Mouse (Mus musculus) fat pad, adult 2 months (tissue): ENCODE measurements around the gene Ppfibp1.
"Not testable (repeated sequence)": the region's sequence is repeated elsewhere in the genome, so short reads cannot be mapped to it uniquely, and the experiment has no call there.

Source experiments
- DNase-seq: peaks from one replicate; pipeline ENCODE4 v3.0.0-alpha.2; 2011; ENCODE audit warnings: low read depth, low spot score; ENCODE audit errors: extremely low read depth

Ppfibp1 gene

DNA sequence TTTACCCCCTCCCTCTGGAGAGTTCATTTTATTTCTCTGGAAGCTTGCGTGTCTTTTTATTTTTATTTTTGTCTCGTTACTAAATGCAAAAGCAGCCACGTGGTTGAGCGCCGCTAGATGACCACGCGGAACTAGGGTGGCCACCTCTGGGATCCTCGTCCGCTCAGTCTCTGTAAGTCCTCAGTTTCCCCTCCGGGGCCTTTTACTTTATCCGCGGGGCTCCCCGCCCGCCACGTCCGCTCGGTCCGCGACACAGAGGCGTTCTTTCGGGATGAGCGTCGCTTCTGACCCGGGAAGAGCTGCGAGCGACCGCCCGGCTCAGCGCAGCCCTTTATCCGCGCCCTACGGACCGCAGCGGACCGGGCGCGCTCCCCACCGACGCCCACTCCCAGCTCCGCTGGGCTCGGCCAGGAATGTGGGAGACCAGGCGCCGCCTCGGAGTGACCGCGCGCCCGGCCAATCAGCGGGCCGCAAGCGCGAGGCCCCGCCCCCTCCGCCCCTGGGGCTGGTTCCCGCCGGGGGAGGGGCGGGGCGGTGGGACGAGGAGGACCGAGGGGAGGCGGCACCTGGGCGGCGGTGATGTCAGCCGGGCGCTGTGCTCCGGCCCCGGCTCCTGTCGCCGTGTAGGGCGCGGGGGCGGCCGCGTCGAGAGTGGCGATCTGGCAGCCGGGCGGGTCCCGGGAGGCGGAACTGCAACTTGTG is at the start of gene Ppfibp1:
Gene Ppfibp1, plus strand, starts transcription at position 530 of the 702 bp plus-strand sequence.
- DNase-seq = no peak

DNA sequence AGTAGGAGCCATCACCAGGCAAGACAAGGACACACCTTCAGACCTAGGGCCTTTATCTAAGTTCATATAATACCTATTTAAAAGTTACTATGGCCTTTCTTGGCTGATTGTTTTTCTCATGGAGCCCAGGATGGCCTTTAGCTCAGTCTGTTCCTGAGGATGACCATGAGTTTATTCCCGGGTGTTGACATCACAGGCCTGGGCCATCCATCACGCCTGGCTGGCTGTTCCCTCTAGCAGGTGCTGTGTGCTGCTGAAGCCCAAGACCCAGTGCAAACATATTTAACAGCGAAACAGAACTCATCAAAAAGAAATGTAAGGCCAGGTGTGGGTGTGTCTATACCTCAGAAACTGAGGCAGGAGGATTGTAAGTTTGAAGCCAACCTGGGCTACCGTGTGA is 49.4 kb upstream of the Ppfibp1 start:
- DNase-seq = no peak

DNA sequence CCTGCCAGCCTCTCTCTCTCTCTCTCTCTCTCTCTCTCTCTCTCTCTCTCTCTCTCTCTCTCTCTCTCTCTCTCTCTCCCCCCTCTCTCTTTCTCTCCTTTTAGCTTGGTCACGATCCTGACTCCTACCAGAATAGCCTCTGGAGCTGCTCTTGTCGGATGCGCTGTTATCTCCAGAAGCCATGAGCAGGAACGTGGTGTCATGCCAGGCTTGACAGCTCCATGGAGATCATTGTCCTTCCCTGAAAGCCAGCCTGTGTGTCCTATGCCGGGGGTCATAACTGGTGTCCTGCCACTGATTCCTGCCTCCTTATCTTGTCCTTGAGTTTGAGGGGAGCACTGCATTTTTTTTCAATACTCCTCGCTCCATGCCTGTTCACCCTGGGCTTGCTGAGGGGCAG is 43.4 kb upstream of the Ppfibp1 start:
- DNase-seq = no peak

DNA sequence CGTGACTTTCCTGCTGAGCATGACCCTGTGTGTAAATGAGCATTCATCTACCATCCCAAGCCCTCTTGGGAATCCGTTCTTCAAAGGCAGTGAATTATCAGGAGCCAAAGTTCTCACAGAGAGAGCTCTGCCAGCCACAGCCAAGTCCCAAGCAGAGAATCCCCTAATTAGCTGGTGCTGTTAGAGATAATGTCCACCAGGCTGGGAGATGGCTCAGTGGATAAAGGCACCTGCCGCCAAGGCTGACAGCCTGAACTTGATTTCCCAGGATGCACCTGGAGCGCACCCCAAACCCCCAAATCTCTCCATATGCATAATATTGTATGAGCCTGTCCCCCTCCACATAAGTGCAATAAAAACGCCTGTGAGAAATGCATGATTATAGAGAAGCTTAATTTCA is 42.9 kb upstream of the Ppfibp1 start:
- DNase-seq = no peak

DNA sequence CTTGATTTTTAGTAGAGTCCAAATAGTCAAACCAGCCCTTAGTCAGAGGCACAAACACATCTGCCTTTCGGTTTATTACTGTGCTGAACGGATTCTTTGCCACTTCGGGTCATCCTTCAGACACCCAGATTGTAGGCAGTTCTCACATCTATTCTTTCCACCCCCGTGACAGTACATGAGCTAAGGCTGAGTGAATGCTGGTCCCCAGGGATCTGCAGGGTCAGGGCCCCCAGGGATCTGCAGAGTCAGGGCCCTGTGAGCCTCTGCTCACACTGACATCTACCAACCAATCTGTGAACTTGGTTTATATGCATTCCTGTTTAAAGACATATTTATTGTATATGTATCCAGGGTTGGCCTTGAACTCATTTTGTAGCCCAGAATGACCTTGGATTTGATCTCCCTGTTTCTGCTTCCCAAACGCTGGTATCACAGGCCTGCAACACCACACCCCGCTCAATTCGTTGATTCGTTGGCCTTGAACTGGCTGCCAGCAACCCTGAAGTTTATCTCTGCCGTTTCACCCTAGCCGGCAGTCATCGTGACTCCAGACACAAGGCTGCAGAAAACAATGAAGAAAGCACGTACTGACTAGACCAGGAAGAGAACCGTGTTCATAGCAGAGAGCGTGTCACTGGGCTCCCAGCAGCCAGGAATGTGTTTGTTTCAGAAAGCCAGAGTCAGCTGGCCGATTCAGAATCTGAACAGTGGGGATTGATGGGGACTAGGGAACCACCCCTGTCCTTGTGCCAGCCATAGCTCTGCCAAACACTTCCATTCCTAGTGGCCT is 42.1 kb upstream of the Ppfibp1 start:
- no peak for DNase-seq

DNA sequence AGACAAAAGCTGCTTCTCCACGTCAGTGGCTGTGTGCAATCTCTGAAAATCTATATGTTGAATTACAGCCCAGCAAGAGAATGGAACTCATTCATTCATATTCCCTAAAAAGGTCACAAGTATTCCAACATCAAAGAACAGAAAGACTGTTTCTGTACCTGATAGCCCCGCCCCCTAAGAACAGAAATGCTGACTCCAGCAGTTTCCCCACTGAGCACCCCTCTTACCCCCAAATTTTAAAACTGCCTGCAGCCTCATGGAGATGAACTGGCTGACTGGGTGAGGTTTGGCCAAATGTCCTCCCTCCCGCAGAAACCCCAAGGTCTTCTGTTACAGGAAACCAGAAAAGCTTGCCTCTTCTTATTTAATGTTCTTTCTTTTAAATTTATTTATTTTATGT is 40.9 kb upstream of the Ppfibp1 start:
- no peak for DNase-seq

DNA sequence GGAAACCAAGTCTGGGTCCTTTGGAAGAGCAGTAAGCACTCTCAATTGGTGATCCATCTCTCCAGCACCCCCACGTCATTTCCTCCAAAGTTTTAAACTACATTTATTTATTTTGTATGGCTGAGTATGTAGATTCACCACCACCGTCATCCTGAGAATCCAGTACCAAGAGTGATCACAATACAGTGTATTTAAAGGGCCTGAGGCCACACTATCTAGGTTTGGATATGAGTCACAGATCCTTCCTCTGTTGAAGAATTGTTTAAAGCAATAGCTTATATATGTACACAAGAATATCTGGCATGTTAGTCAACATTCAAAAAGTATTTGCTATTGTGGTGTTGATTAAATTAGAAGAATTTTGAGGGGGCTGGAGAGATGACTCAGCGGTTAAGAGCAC is 40.0 kb upstream of the Ppfibp1 start:
- DNase-seq = no peak

DNA sequence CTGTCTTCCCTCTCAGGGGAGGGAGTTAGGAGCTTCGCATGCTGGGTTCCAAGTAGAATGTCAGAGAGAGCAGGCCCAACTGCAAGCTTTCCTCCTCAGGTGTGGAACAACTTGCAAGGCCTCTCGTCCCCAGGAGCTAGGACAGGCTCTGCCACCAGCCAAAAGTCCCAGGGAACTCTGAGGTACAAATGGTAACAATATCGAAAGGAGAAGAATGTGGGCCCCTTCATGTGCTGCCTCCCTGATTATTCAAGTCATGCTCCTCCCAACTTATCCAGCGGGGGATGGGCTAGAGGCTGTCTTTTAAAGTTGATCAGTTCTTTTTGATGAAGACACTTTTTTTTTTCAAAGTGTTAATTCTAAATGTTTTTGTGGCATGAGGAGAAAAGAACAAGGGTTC is 38.2 kb upstream of the Ppfibp1 start, which contains the start of gene Smco2:
Gene Smco2, plus strand, starts transcription at position 55 of the 400 bp plus-strand sequence.
- DNase-seq = no peak

DNA sequence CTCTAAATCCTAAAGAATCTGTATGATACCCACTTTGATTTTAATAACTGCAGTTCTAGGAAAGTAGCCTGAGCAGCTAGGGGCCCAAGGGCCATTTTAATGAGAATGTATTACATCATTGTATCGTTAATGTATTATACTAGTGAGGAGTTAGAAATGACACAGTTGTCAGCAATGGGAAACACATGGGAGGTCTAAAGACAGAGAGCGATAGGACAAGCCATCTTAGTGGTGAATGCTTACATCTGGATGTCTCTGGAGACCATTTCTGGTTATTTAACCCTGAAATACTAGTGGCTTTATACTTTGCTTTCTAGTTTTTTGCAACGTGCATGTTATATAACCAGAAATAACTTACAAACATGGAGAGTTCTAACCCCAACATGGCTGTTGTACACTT is 36.4 kb upstream of the Ppfibp1 start:
- DNase-seq = no peak

DNA sequence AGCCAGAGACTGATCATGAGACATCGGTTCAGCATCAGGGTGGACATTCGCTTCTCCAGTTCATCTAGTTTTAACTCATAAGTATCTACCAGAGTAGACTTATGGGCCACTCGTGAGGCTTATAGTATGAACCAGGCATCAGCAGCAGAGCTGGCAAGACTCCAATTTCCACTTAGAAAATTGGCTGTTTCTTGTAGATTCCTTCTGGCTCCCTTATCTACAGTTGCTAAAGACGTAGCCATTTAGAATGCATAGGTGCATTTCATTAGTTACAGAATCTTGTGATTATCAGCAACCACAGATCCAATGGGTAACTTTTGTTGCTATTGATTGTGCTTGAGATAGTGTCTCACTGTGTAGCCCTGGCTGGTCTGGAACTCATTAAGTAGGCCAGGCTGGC is 35.5 kb upstream of the Ppfibp1 start:
- no peak for DNase-seq

DNA sequence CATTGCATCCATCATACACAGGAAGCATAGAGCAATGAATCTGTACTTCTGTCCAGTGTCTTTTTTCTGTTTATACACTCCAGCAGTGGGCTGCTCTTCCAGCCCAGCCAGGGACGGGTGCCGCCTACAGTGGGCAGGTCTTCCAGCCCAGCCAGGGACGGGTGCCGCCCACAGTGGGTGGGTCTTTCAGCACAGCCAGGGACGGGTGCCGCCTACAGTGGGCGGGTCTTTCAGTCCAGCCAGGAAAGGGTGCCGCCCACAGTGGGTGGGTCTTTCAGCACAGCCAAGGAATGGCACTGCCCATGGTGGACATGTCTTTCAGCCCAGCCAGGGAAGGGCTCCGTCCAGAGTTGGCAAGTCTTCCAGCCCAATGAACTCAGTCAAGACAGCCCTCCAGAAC is 33.1 kb upstream of the Ppfibp1 start:
- DNase-seq = no peak

DNA sequence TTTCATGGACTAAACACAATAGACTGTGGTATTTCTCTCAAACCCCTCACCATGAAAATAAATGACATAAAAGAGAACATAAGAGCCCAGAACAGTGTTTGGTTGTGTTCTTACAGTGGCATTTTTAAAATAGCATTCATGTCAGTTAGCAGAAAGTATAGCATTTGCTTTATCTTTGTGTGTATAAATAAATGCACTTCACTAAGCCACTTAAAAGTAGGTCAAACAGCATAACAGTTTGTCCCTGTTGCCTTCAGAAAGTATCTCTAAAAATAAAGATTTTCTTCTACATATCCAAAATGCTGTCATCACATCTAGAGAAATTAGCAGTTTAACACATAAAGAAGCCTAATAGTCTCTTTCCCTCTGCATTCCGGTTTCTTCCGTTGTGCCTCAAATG is 30.9 kb upstream of the Ppfibp1 start:
- DNase-seq = no peak

DNA sequence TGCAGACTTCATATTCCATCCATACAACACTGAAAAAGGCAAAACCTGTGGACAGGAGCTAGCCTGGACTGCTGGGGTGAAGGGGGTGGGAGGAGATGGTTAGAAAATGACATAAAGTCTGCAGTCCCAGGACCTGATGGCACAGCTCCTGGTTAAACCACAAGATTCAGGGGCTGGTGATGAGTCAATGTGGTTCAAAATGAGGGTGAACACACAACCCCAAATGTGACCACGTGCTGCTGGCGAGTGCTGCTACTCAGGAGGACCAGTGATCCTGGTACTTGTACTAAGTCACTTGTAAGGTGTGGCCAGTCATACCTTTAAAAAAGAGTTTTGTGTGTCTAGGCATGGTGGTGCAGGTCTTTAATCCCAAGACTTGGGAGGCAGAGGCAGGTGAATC is 25.1 kb upstream of the Ppfibp1 start:
- no peak for DNase-seq

DNA sequence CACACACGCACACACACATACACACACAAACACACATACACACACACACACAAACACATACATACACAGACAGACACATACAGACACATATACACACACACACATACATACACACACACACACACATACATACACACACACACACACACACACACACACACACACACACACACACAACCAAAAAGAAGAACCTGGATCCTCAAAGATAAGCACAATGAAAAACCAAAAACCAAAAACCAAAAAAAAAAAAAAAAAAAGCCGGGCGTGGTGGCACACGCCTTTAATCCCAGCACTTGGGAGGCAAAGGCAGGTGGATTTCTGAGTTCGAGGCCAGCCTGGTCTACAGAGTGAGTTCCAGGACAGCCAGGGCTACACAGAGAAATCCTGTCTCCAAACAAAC is 23.9 kb upstream of the Ppfibp1 start:
- not testable (repeated sequence) for DNase-seq

DNA sequence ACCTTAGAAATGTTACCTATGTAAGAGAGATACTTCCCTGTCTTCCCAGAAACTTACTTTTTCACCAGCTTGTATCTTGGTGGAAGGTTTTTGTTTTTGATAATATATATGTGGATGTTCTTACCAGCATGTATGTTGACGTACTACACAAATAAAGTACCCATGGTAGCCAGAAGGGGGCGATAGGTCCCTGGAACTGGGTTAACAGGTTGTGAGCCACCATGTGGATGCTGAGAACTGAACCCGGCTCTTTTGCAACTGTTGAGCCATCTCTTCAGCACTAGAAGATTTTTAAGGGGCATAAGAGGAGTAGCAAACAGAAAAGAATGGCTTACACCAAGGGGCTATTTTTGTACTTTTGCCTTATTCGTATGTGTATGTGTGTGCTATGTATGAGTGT is 22.6 kb upstream of the Ppfibp1 start:
- DNase-seq = no peak

DNA sequence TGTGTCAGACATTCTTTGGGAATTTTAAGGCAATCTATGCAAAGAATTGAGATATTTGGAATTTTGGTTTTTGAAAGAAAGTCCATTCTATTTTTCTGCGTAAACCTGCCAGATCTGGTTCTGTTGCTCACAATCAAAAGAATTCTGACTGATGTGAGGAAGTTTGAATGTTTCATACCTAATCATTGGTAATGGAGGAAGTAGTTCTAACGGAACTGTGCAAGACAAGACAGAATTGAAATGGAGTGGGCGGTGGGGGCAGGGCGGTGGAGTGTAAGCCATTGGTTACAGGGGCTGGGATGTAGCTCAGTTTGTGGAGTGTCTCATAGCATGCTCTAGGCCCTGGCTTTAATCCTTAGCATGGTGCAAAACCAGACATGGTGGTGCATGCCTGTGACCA is 16.3 kb upstream of the Ppfibp1 start:
- no peak for DNase-seq

DNA sequence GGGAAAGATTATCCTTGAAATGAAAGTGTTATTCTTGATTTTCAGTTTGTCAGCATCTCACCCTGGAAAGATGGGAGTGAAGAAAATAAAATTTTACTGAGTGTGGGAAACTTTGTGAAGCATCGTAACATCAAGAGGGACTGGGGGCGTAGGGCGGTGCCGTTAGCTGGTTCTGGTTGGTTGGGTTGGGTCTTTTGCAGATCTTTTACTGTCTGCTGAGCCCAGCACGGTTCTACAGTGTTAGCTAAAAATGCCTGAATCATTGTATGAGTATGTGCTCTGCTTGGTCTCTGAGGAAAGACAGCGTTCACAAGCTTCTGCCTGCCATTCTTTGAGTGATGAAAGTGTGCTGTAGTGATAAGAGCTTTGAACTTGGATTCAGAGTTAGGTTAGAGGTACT is 13.9 kb upstream of the Ppfibp1 start:
- no peak for DNase-seq

DNA sequence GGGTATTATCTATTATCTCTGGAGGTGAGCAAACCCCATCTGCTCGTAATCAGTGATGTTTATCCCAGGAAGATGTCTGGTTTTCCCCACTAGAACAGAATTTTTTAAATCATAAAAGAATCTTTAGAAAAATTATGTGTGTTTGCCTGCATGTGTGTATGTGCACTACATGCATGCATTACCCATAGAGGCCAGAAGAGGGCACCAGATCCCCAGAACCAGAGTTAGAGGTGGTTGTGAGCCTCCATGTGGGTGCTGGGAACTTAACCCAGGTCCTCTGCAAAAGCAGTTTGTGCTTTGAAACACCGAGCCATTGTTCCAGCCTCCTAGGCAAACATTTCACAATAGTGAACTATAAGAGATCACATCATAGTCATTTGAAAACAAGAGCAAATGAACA is 11.5 kb upstream of the Ppfibp1 start:
- DNase-seq = no peak

DNA sequence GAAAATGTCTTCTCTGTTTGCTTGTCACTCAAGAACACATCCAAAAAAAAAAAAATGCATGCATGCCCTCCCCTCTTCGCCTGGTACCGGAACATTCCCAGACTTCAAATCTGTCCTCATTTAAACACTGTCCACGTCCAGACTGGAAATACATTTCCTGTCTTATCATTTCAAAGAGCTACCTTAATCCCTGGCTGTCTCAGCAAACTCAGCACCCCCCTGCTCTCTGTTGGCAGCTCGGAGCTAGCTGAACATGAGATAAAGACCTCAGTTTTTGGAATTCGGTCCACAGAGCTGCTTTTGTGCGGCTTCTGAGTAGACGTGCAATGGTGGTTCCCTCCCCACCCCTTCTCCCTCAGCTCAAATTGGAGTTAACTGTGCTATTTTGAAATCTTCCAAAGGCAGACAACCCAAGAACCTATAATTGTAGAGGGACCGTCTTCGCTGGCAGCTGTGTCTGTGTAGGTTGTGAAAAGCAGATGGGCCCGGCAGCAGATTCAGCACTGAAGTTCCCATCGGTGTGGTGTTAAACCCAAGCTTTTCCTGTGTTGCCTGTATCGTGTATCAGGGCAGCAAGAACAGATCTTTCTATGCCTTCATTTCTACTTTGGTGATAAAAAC is 10.8 kb upstream of the Ppfibp1 start:
- no peak for DNase-seq

DNA sequence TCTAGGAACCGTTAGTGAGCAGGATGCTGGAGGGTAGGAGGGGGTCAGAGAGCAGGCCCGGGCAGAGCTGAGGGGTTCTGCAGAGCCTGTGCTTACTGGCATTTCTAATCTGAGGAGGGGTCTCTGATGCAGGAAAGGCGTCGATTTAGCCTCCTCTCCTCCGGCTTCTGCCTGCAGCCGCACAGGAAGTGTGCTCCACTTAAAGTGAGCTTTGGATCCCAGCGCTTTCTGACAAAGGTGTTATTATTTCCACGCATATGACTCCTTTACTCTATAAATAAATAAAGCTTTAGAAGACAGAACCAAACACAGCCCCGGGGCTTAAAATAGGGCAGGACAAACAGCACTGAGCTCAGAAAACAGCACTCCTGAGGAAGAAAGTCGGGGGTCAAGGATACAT is 9.4 kb upstream of the Ppfibp1 start:
- DNase-seq = no peak

DNA sequence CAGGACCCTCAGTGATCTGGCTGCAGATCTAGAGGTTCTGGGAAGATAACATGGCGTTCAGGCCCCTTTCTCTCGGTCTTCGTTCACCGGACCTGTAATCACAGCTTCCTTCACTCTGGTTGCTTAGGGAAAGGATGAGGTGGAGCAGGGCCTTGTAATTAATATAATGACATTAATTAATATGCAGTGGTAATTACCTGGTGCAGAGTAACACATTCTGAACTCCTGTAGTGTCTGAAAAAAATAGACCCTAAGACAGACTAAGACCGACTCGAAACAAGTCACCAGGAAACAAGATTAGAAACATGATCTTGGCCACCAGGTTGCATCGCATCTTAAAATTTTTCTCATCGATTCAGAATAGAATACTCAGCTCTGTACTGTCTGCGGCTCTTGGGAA is 8.4 kb upstream of the Ppfibp1 start:
- no peak for DNase-seq

DNA sequence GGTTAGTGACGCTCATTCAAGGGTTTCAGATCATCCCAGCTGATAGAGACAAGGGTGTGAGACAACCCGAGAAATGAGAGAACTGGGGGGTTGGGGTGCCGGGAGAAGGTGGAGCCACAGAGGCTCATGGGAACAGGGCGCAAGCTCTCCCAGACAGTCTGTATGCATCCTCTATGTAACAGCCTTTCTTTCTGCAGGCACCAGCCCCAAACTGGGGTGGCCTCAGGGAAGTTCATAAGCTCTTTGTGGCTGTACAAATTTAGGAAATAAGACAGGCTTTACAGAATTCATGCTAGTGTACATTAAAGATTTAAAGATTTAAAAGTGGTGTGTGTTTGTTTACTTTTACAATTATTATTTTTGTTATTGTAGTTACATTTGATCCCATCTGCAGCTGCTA is 8.0 kb upstream of the Ppfibp1 start:
- no peak for DNase-seq
